Mouse (Mus musculus): Measurements from ENCODE around the gene Nppa. TPM values are rescaled to one million over a fixed set of nuclear protein-coding genes. Genes with fewer than 3 reads are reported as not detected.

The Nppa gene
- polyA plus RNA-seq (2012; ENCODE audit: insufficient read depth, low replicate concordance) = not detected in 2 replicates

DNA sequence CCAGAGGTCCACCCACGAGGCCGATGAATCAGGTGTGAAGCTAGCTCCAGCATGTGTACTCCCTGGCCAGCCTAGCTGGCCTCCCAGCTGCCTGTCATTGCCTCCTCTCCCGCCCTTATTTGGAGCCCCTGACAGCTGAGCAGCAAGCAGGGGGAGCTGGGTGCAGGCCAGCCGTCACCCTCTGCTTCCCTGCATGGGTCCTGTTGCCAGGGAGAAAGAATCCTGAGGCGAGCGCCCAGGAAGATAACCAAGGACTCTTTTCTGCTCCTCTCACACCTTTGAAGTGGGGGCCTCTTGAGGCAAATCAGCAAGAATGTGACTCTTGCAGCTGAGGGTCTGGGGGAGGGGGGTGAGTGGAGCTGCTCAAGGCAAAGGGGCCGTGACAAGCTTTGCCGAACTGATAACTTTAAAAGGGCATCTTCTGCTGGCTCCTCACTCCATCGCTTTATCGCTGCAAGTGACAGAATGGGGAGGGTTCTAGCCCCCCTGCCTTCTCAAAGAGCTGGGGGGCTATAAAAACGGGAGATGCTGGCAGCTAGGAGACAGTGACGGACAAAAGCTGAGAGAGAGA, at the start of gene Nppa:
Gene Nppa, plus strand, starts transcription at position 521 of the 571 bp plus-strand sequence.
- no peaks in the 10 kb centered on the region for H3K4me1 ChIP-seq
- no peak within 1 kb of the TSS for H3K4me3 ChIP-seq (replicated peaks)
- no peaks in the 10 kb centered on the region for H3K9me3 ChIP-seq
- peaks cover 24% of the 10 kb centered on the region for H3K36me3 ChIP-seq (replicated peaks; ENCODE audit: low read length)
- TF ChIP-seq GATA1 (IDR thresholded peaks at IDR 0.05; ENCODE audit: borderline replicate concordance, low read length) (no peak), FLI1 (IDR thresholded peaks at IDR 0.05; ENCODE audit: low read length) (no peak)
- H3K27me3 ChIP-seq (replicated peaks) = peaks cover 5% of the 10 kb centered on the region

DNA sequence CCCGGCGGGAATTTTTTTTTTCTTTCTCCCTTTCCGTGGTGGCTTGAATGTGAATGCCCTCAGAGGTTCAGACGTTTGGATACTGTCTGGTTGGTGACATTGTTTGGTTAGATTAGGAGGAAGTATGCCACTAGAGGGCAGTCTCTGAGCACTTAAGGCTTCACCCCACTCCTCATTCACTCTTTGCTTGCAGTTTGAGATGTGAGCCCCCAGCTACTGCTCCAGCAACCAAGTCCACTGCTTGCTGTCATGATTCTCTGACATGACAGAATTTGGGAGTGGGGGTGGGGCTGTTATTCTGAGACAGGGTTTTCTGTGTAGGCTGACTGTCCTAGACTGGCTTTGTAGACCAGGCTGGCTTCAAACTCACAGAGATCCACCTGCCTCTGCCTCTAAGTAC, 46.9 kb upstream of the Nppa start:
- H3K4me3 ChIP-seq (replicated peaks) = no peak overlapping the region
- H3K4me1 ChIP-seq = no peaks in the 10 kb centered on the region
- TF ChIP-seq FLI1 (IDR thresholded peaks at IDR 0.05; ENCODE audit: low read length) (no peak), GATA1 (IDR thresholded peaks at IDR 0.05; ENCODE audit: borderline replicate concordance, low read length) (no peak)
- H3K36me3 ChIP-seq (replicated peaks; ENCODE audit: low read length) = peaks cover 21% of the 10 kb centered on the region
- H3K27me3 ChIP-seq (replicated peaks) = peaks cover 5% of the 10 kb centered on the region
- H3K9me3 ChIP-seq = no peaks in the 10 kb centered on the region

DNA sequence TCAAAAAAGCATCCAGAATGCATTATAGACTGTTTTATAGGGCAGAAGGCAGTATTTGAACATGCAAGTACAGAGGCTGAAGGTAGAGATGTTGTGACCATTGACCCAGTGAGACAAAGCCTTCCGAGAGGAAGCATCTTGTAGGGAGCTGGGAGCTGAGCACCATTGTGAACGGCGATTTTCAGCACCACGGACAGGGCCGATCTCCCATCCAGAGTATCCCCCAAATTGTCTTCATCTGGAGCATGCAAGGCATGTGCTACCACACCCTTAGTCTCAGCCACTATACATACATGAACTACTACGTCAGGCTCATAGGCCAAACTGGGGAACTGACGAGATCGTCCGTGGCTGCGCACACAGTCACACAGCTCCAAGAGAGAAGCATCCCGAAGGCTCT, 43.4 kb upstream of the Nppa start:
- Histone ChIP-seq H3K4me1 (peaks cover 8% of the 10 kb centered on the region), H3K4me3 (replicated peaks) (no peak overlapping the region), H3K36me3 (replicated peaks; ENCODE audit: low read length) (peaks cover 2% of the 10 kb centered on the region), H3K9me3 (no peaks in the 10 kb centered on the region), H3K27me3 (replicated peaks) (peaks cover 21% of the 10 kb centered on the region)
- no peak for TF ChIP-seq FLI1 (IDR thresholded peaks at IDR 0.05; ENCODE audit: low read length)
- no peak for TF ChIP-seq GATA1 (IDR thresholded peaks at IDR 0.05; ENCODE audit: borderline replicate concordance, low read length)

DNA sequence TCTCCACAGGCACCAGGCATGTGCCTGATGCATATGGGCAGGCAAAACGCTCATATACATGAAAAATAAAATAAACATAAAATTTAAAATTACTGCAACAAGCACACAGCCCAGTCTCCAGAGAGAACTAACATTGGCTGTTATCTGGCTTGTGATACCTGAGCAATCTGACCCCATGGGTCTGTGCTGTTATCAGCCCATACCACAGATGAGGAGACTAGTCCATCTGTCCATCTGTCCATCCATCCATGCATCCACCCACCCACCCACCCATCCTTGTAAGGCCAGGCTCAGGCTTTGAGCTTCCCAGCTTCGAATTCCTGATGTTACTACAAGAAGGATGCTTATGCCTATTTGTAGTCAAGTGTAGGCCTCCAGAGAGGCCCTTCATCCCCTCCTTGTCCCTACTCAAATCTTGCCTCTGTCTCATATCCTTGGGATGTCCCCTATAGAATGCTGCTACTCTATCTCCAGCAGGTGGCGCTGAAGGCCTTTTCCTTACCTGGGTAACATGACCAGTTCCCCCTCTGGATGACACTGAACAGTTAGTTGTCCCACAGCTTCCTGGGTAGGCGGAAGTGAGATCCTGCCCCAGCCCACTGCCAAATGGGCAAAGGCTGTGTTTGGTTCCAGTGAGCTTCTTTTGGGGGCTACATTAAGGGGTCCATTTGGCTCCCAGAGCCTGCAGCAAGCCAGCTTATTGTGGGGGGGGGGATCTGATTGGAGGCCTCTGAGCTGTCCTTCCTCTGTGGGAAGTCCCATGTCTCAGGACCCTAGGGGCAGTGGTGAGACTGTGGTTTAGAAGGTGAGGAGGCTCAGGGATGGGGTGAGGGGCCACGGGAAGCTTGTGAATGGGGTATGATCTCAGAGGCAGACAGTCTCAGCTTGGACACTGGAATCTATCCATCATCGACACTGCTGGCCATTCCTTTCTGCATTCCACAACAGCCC, 40.4 kb upstream of the Nppa start:
- H3K4me3 ChIP-seq (replicated peaks) = no peak overlapping the region

DNA sequence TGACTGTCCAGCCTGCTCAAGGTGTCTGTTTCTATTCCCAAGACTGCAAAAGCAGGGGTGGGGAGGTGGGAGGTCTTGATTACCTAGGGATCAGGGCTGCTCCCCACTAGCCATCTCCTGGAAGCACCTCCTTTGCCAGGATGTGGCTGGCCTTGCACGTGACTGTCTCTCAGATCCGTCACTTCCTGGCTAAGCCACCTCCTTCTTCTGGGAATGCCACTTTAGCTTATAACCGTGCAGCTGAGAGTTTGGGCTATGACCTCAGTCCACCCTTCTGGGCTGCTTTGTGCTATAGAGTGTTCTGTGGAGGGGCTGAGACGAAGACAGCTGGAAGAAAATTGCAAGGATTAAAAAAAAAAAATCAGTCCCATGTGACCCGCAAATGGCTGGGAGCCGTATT, 37.7 kb upstream of the Nppa start:
- Histone ChIP-seq H3K4me1 (peaks cover 23% of the 10 kb centered on the region), H3K27me3 (replicated peaks) (peaks cover 51% of the 10 kb centered on the region), H3K9me3 (no peaks in the 10 kb centered on the region), H3K36me3 (replicated peaks; ENCODE audit: low read length) (no peaks in the 10 kb centered on the region), H3K4me3 (replicated peaks) (no peak overlapping the region)
- TF ChIP-seq FLI1 (IDR thresholded peaks at IDR 0.05; ENCODE audit: low read length) (no peak), GATA1 (IDR thresholded peaks at IDR 0.05; ENCODE audit: borderline replicate concordance, low read length) (no peak)

More for the DNA sequence above, 40.4 kb upstream of the Nppa start:
- Histone ChIP-seq H3K36me3 (replicated peaks; ENCODE audit: low read length) (no peaks in the 10 kb centered on the region), H3K9me3 (no peaks in the 10 kb centered on the region), H3K27me3 (replicated peaks) (peaks cover 37% of the 10 kb centered on the region), H3K4me1 (peaks cover 23% of the 10 kb centered on the region)
- no peak for TF ChIP-seq FLI1 (IDR thresholded peaks at IDR 0.05; ENCODE audit: low read length)
- TF ChIP-seq GATA1 (IDR thresholded peaks at IDR 0.05; ENCODE audit: borderline replicate concordance, low read length) = no peak

DNA sequence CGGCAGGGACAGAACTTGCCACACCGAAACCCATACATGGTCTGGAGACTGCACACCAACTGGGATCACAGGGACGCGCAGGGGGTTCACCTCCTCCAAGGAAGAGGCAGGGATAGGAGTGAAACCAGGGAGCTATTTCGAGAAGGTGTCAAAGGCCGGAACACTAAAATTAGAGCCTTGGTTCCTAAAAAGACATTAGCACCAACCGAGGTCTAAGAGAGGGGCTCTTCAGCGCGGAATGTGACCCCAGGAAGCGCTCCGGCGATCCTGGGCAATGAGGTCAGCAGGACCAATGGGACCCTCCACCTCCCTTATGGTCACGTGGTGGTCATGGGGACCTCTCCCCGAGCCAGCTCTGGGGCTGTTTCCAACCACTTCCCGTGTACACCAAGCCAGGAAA, 36.9 kb upstream of the Nppa start:
- H3K27me3 ChIP-seq (replicated peaks) = peaks cover 52% of the 10 kb centered on the region
- H3K4me1 ChIP-seq = peaks cover 23% of the 10 kb centered on the region
- H3K9me3 ChIP-seq = no peaks in the 10 kb centered on the region
- H3K4me3 ChIP-seq (replicated peaks) = no peak overlapping the region
- no peak for TF ChIP-seq FLI1 (IDR thresholded peaks at IDR 0.05; ENCODE audit: low read length)
- TF ChIP-seq GATA1 (IDR thresholded peaks at IDR 0.05; ENCODE audit: borderline replicate concordance, low read length) = no peak
- H3K36me3 ChIP-seq (replicated peaks; ENCODE audit: low read length) = no peaks in the 10 kb centered on the region

DNA sequence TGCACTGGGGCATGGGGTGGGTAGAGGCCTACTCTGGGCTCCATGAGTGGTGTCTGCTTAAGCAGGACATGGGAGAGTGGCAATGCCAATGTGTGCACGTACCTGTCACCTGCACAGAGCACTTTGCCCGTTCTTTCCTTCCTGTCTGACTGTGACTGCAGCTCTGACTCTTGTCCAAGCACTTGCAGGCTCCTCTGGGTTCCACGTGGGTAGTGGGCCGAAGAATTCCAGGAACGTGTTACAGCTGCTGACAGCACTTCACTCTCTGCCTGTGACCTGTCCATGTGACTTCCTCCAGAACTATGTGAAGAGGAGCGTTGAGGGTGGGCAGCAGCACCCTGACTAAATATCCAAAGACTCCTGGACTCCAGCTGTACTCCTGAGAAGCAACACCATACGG, 34.8 kb upstream of the Nppa start:
- no peaks in the 10 kb centered on the region for H3K36me3 ChIP-seq (replicated peaks; ENCODE audit: low read length)
- H3K9me3 ChIP-seq = no peaks in the 10 kb centered on the region
- H3K27me3 ChIP-seq (replicated peaks) = peaks cover 53% of the 10 kb centered on the region
- TF ChIP-seq FLI1 (IDR thresholded peaks at IDR 0.05; ENCODE audit: low read length) (no peak), GATA1 (IDR thresholded peaks at IDR 0.05; ENCODE audit: borderline replicate concordance, low read length) (no peak)
- no peak overlapping the region for H3K4me3 ChIP-seq (replicated peaks)
- H3K4me1 ChIP-seq = peaks cover 16% of the 10 kb centered on the region

DNA sequence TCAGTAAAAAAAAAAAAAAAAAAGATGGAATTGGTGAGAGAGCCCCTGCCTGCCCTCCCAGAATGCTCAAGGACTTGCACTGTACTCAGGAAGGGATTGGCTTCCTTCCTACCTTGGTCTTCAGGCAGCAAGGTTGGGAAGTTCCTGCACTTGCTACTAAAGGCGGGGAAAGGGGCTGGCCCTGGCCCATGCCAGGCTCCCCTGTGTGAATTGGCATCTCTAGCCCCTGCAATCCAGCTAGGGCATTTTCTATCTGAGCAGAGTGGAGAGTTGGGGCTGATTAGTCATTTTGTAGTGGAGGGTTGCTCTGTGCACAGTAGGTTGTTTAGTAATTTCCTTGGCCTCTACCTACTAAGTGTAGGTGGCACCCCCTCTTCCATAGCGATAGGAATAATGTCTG, 31.7 kb upstream of the Nppa start:
- Histone ChIP-seq H3K27me3 (replicated peaks) (peaks cover 36% of the 10 kb centered on the region), H3K4me3 (replicated peaks) (no peak overlapping the region), H3K4me1 (peaks cover 1% of the 10 kb centered on the region; the same call in 1 of the 2 replicates), H3K9me3 (peaks cover 8% of the 10 kb centered on the region), H3K36me3 (replicated peaks; ENCODE audit: low read length) (no peaks in the 10 kb centered on the region)
- no peak for TF ChIP-seq FLI1 (IDR thresholded peaks at IDR 0.05; ENCODE audit: low read length)
- TF ChIP-seq GATA1 (IDR thresholded peaks at IDR 0.05; ENCODE audit: borderline replicate concordance, low read length) = no peak

DNA sequence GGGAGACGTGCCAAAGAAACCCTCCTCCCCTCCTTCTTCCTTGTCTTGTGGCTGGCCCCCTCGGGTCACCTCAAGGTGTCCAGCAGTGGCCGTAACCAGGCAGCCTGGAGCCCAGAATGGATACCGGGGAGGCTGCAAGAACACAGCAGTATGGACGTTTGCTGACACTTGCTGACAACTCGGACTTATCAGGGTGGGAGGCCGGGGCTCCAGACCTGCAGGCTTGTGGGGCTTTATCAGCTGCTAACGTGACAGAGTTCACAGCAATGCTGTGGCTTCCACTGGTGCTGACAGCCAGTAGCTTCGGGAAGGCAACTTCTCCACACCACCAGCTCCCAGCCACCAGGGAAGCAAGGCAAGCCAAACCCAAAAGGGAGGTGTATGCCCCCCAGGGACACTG, 31.2 kb upstream of the Nppa start:
- peaks cover 12% of the 10 kb centered on the region for H3K9me3 ChIP-seq
- H3K36me3 ChIP-seq (replicated peaks; ENCODE audit: low read length) = no peaks in the 10 kb centered on the region
- H3K4me1 ChIP-seq = no peaks in the 10 kb centered on the region
- H3K27me3 ChIP-seq (replicated peaks) = peaks cover 32% of the 10 kb centered on the region
- TF ChIP-seq FLI1 (IDR thresholded peaks at IDR 0.05; ENCODE audit: low read length) (no peak), GATA1 (IDR thresholded peaks at IDR 0.05; ENCODE audit: borderline replicate concordance, low read length) (no peak)
- no peak overlapping the region for H3K4me3 ChIP-seq (replicated peaks)

DNA sequence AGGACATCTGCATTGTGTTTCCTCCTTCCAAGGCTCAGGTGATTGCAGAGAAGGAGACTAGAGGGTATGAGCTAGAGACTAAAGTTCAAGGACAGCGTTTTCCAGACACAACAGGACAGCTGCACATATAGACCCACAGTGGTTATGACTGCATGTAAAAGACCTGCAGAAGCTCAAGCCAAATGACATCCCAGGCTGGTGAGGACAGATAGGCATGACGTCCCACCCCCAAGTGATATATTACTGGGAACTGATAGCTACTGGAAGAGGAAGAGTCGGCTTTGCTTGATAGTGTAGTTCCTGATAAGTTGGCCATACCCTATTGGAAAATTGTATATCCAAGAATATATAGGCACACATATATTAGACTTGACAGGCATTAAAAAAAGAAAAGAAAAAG, 24.3 kb upstream of the Nppa start:
- TF ChIP-seq FLI1 (IDR thresholded peaks at IDR 0.05; ENCODE audit: low read length) = no peak

More for the DNA sequence above, 24.3 kb upstream of the Nppa start:
- Histone ChIP-seq H3K36me3 (replicated peaks; ENCODE audit: low read length) (no peaks in the 10 kb centered on the region), H3K27me3 (replicated peaks) (peaks cover 12% of the 10 kb centered on the region), H3K4me1 (no peaks in the 10 kb centered on the region), H3K9me3 (peaks cover 28% of the 10 kb centered on the region), H3K4me3 (replicated peaks) (no peak overlapping the region)
